Mouse (Mus musculus) MEL (cell line): ENCODE data around the gene Prrx2. TPM values are rescaled to one million over a fixed set of nuclear protein-coding genes. Genes with fewer than 3 reads are reported as not detected.

Experiments used
- DNase-seq: peaks from one replicate; pipeline ENCODE4 v3.0.0; 2011; ENCODE audit warnings: low read depth, low spot score
- H3K27ac ChIP-seq: 2 replicates; pipeline ENCODE4 v1.5.1; 2012; ENCODE audit warnings: low read depth, mild to moderate bottlenecking, control low read depth, low read length, moderate library complexity; ENCODE audit not compliant: control insufficient read depth
- H3K27me3 ChIP-seq, 2 experiments: fragments of 150-350 bp in 1 of 2; sonication (generic) in 1 of 2; 2 replicates each; pipeline ENCODE4 v1.6.1; 2012; ENCODE audit warnings: low read length in 2 of 2, mild to moderate bottlenecking in 2 of 2, improper control_type of control experiment in 1 of 2, moderate library complexity in 1 of 2; ENCODE audit not compliant: insufficient read depth in 2 of 2, control insufficient read depth in 1 of 2
- H3K36me3 ChIP-seq, 2 experiments: 2 replicates each; pipeline ENCODE4 v1.6.1; 2012 to 2014; ENCODE audit warnings: low read length in 2 of 2, improper control_type of control experiment in 1 of 2, inconsistent platforms in 1 of 2, mild to moderate bottlenecking in 1 of 2; ENCODE audit not compliant: insufficient read depth in 2 of 2, control insufficient read depth in 1 of 2
- H3K4me1 ChIP-seq, 2 experiments: fragments of 150-350 bp in 1 of 2; sonication (generic) in 1 of 2; 2 replicates each; pipeline ENCODE4 v1.6.1; 2012; ENCODE audit warnings: low read length in 2 of 2, improper control_type of control experiment in 1 of 2, mild to moderate bottlenecking in 1 of 2; ENCODE audit not compliant: insufficient read depth in 2 of 2, control insufficient read depth in 1 of 2
- H3K4me3 ChIP-seq, 2 experiments: fragments of 150-350 bp in 1 of 2; sonication (generic) in 1 of 2; 2 replicates each; pipeline ENCODE4 v1.5.1; 2012; ENCODE audit warnings: low read depth in 2 of 2, low read length in 2 of 2, mild to moderate bottlenecking in 2 of 2, moderate library complexity in 2 of 2, control low read depth in 1 of 2, improper control_type of control experiment in 1 of 2; ENCODE audit not compliant: control insufficient read depth in 1 of 2, insufficient read depth in 1 of 2
- H3K79me2 ChIP-seq: 2 replicates; pipeline ENCODE4 v1.6.1; 2012; ENCODE audit warnings: mild to moderate bottlenecking, low read length, moderate library complexity; ENCODE audit not compliant: control insufficient read depth, poor library complexity, insufficient read depth
- H3K9ac ChIP-seq: 2 replicates; pipeline ENCODE4 v1.6.1; 2012; ENCODE audit warnings: low read depth, mild to moderate bottlenecking, control low read depth, low read length, moderate library complexity; ENCODE audit not compliant: control insufficient read depth, poor library complexity, severe bottlenecking
- H3K9me3 ChIP-seq: fragments of 150-350 bp; sonication (generic); replicated peaks from 2 replicates; pipeline ENCODE4 v1.6.1; 2012; ENCODE audit warnings: mild to moderate bottlenecking, low read length, improper control_type of control experiment, moderate library complexity; ENCODE audit not compliant: insufficient read depth
- BHLHE40 ChIP-seq: IDR thresholded peaks from 2 replicates; pipeline ENCODE4 v1.6.1; 2012; ENCODE audit warnings: low read depth, mild to moderate bottlenecking, inconsistent platforms, low read length, improper control_type of control experiment, borderline replicate concordance
- CTCF ChIP-seq, 3 experiments: IDR thresholded peaks in 2 of 3; conservative IDR thresholded peaks in 1 of 3; 2 replicates each; pipeline ENCODE4 v1.5.1; 2011 to 2012; ENCODE audit warnings: low read length in 3 of 3, low read depth in 2 of 3, mild to moderate bottlenecking in 2 of 3, improper control_type of control experiment in 1 of 3, inconsistent platforms in 1 of 3, mixed read lengths in 1 of 3, moderate library complexity in 1 of 3; ENCODE audit not compliant: control insufficient read depth in 1 of 3, insufficient read depth in 1 of 3, poor library complexity in 1 of 3, severe bottlenecking in 1 of 3
- E2F4 ChIP-seq: IDR thresholded peaks from 2 replicates; pipeline ENCODE4 v1.6.1; 2011; ENCODE audit warnings: low read depth, low read length, improper control_type of control experiment, borderline replicate concordance
- ELF1 ChIP-seq: IDR thresholded peaks from 2 replicates; pipeline ENCODE4 v1.6.1; 2014; ENCODE audit warnings: low read depth, mild to moderate bottlenecking, inconsistent platforms, low read length, improper control_type of control experiment, moderate library complexity
- EP300 ChIP-seq, 2 experiments: IDR thresholded peaks; 2 replicates each; pipeline ENCODE4 v1.6.1; 2011; ENCODE audit warnings: improper control_type of control experiment in 2 of 2, low read length in 2 of 2, low read depth in 1 of 2, mild to moderate bottlenecking in 1 of 2
- GABPA ChIP-seq: IDR thresholded peaks from 2 replicates; pipeline ENCODE4 v1.6.1; 2012; ENCODE audit warnings: low read depth, mild to moderate bottlenecking, inconsistent platforms, low read length, improper control_type of control experiment, moderate library complexity
- GATA1 ChIP-seq: IDR thresholded peaks from 2 replicates; pipeline ENCODE4 v1.6.1; 2011; ENCODE audit warnings: low read depth, low read length, improper control_type of control experiment
- HCFC1 ChIP-seq: IDR thresholded peaks from 2 replicates; pipeline ENCODE4 v1.6.1; 2012; ENCODE audit warnings: low read depth, mild to moderate bottlenecking, inconsistent platforms, low read length, improper control_type of control experiment, moderate library complexity
- JUND ChIP-seq: IDR thresholded peaks from 2 replicates; pipeline ENCODE4 v1.6.1; 2011; ENCODE audit warnings: low read depth, mild to moderate bottlenecking, improper control_type of control experiment, low read length
- KAT2A ChIP-seq: conservative IDR thresholded peaks from 2 replicates; pipeline ENCODE4 v1.6.1; 2012; ENCODE audit warnings: low read depth, low read length, improper control_type of control experiment, inconsistent platforms
- MAFK ChIP-seq: IDR thresholded peaks from 2 replicates; pipeline ENCODE4 v1.6.1; 2011; ENCODE audit warnings: low read depth, mild to moderate bottlenecking, low read length, improper control_type of control experiment, borderline replicate concordance
- MAX ChIP-seq: IDR thresholded peaks from 2 replicates; pipeline ENCODE4 v1.6.1; 2011; ENCODE audit warnings: low read length, improper control_type of control experiment
- MEF2A ChIP-seq: IDR thresholded peaks from 2 replicates; pipeline ENCODE4 v1.6.1; 2014; ENCODE audit warnings: low read depth, mild to moderate bottlenecking, inconsistent platforms, low read length, improper control_type of control experiment; ENCODE audit not compliant: poor library complexity, insufficient replicate concordance, severe bottlenecking; ENCODE audit errors: extremely low read depth
- MXI1 ChIP-seq: IDR thresholded peaks from 2 replicates; pipeline ENCODE4 v1.6.1; 2011; ENCODE audit warnings: mild to moderate bottlenecking, low read depth, low read length, improper control_type of control experiment
- MYC ChIP-seq: IDR thresholded peaks from 2 replicates; pipeline ENCODE4 v1.6.1; 2011; ENCODE audit warnings: low read depth, mild to moderate bottlenecking, low read length, improper control_type of control experiment, moderate library complexity
- NRF1 ChIP-seq: IDR thresholded peaks from 2 replicates; pipeline ENCODE4 v1.6.1; 2014; ENCODE audit warnings: low read depth, mild to moderate bottlenecking, inconsistent platforms, low read length, improper control_type of control experiment, moderate library complexity; ENCODE audit not compliant: poor library complexity, insufficient read depth, severe bottlenecking
- POLR2A ChIP-seq, 2 experiments: IDR thresholded peaks; 2 replicates each; pipeline ENCODE4 v1.6.1; 2011 to 2012; ENCODE audit warnings: low read length in 2 of 2, mild to moderate bottlenecking in 2 of 2, control low read depth in 1 of 2, improper control_type of control experiment in 1 of 2, low read depth in 1 of 2, moderate library complexity in 1 of 2; ENCODE audit not compliant: control insufficient read depth in 1 of 2, insufficient read depth in 1 of 2, poor library complexity in 1 of 2
- POLR2AphosphoS2 ChIP-seq: IDR thresholded peaks from 2 replicates; pipeline ENCODE4 v1.6.1; 2011; ENCODE audit warnings: low read length, improper control_type of control experiment
- POLR2AphosphoS5 ChIP-seq: IDR thresholded peaks from 2 replicates; pipeline ENCODE4 v1.6.1; 2012; ENCODE audit warnings: low read depth, borderline replicate concordance, mild to moderate bottlenecking, inconsistent platforms, low read length, moderate library complexity, mixed read lengths
- RAD21 ChIP-seq: IDR thresholded peaks from 2 replicates; pipeline ENCODE4 v1.6.1; 2011; ENCODE audit warnings: mild to moderate bottlenecking, low read depth, low read length, improper control_type of control experiment
- RCOR1 ChIP-seq: IDR thresholded peaks from 2 replicates; pipeline ENCODE4 v1.6.1; 2012; ENCODE audit warnings: low read depth, mild to moderate bottlenecking, inconsistent platforms, low read length, improper control_type of control experiment
- SMC3 ChIP-seq: IDR thresholded peaks from 2 replicates; pipeline ENCODE4 v1.6.1; 2011; ENCODE audit warnings: low read depth, low read length, improper control_type of control experiment
- TAL1 ChIP-seq: IDR thresholded peaks from 2 replicates; pipeline ENCODE4 v1.6.1; 2012; ENCODE audit warnings: mild to moderate bottlenecking, inconsistent platforms, low read length, moderate library complexity, mixed read lengths
- TBP ChIP-seq: IDR thresholded peaks from 2 replicates; pipeline ENCODE4 v1.8.0; 2011; ENCODE audit warnings: low read depth, low read length, improper control_type of control experiment
- TCF12 ChIP-seq: IDR thresholded peaks from 2 replicates; pipeline ENCODE4 v1.6.1; 2014; ENCODE audit warnings: low read depth, mild to moderate bottlenecking, inconsistent platforms, low read length, improper control_type of control experiment, moderate library complexity
- USF1 ChIP-seq: IDR thresholded peaks from 2 replicates; pipeline ENCODE4 v1.6.1; 2014; ENCODE audit warnings: low read depth, mild to moderate bottlenecking, inconsistent platforms, low read length, improper control_type of control experiment, moderate library complexity
- USF2 ChIP-seq, 2 experiments: IDR thresholded peaks; 2 replicates each; pipeline ENCODE4 v1.6.1; 2011 to 2012; ENCODE audit warnings: improper control_type of control experiment in 2 of 2, low read length in 2 of 2, borderline replicate concordance in 1 of 2, inconsistent platforms in 1 of 2, low read depth in 1 of 2, mild to moderate bottlenecking in 1 of 2; ENCODE audit not compliant: insufficient read depth in 1 of 2
- ZMIZ1 ChIP-seq: IDR thresholded peaks from 2 replicates; pipeline ENCODE4 v1.6.1; 2012; ENCODE audit warnings: low read depth, mild to moderate bottlenecking, inconsistent platforms, low read length, improper control_type of control experiment, moderate library complexity
- ZNF384 ChIP-seq: IDR thresholded peaks from 2 replicates; pipeline ENCODE4 v1.6.1; 2012; ENCODE audit warnings: low read depth, mild to moderate bottlenecking, inconsistent platforms, low read length, improper control_type of control experiment
- polyA plus RNA-seq, 2 experiments: library from polyadenylated mRNA; stranded (reverse) in 1 of 2; unstranded in 1 of 2; fragments of >175 nt in 1 of 2; fragments of >200 nt in 1 of 2; gene quantifications; 2 replicates each; pipeline versions ENCODE4 v1.2.1 to v1.2.4; 2012; ENCODE audit warnings: low replicate concordance in 2 of 2, low read depth in 1 of 2; ENCODE audit not compliant: insufficient read length in 2 of 2, insufficient read depth in 1 of 2, missing spikeins in 1 of 2
- total RNA-seq: library from RNA; depleted of rRNA; stranded (reverse); fragments of 300-350 nt; gene quantifications from 2 replicates; pipeline ENCODE4 v1.2.3, GENCODE M21; 2012

Prrx2 gene
- total and polyA plus RNA-seq, 3 experiments = not detected

DNA sequence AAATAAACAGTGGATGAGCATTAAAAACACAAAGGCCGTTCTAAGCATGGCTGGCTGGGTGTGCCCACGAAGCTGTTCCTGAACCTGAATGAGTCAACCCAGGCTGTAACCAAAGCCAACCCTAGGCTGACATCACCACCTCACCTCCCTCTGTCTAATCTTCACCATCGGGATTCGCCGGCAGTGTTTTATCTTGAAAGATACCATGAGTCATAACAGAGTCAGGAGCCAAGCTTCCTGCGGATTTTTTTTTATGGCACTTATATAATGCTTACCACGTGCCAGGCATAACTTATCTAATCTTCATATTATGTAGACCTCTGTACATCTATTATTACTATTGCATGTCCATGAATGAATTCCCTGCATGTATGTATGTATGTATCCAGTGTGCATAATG lies 85.4 kb downstream of the Prrx2 start (continued):
- TF ChIP-seq POLR2A (IDR thresholded peaks at IDR 0.05; ENCODE audit: control insufficient read depth in 1 of 2, insufficient read depth in 1 of 2, low read depth in 1 of 2, low read length in 2 of 2, poor library complexity in 1 of 2) = no peak
- peak; percentile 14 to 60; a peak in 2 of 4 replicates for TF ChIP-seq EP300 (IDR thresholded peaks at IDR 0.05; ENCODE audit: low read depth in 1 of 2, low read length in 2 of 2)
- TF ChIP-seq MXI1 = peak; percentile 37; the same call in 1 of the 2 replicates
- TF ChIP-seq HCFC1 = no peak
- no peak for TF ChIP-seq TAL1
- no peak for TF ChIP-seq RAD21
- TF ChIP-seq TBP = 0 out of 2 replicates have a peak, but pooled peaks have one; percentile 15
- peak; percentile 81 for TF ChIP-seq ZNF384
- TF ChIP-seq ZMIZ1 = no peak
- TF ChIP-seq GATA1 = peak; percentile 78
- peak; percentile 76; the same call in 1 of the 2 replicates for TF ChIP-seq MYC
- no peak for TF ChIP-seq NRF1

GRCm38 (mm10) chr2:30923099-30923498 lies 88.3 kb downstream of the Prrx2 start:
- no peak overlapping the region for H3K27ac ChIP-seq
- H3K4me3 ChIP-seq = no peak overlapping the region
- no peaks in the 10 kb centered on the region for H3K9me3 ChIP-seq
- TF ChIP-seq POLR2AphosphoS2 (no peak), MEF2A (no peak), GABPA (no peak), MAFK (no peak), JUND (no peak), CTCF (IDR thresholded peaks at IDR 0.05 in 2 of 3, conservative IDR thresholded peaks at IDR 0.05 in 1 of 3; ENCODE audit: control insufficient read depth in 1 of 3, insufficient read depth in 1 of 3, low read depth in 2 of 3, low read length in 3 of 3, poor library complexity in 1 of 3, severe bottlenecking in 1 of 3) (no peak), USF2 (IDR thresholded peaks at IDR 0.05; ENCODE audit: borderline replicate concordance in 1 of 2, insufficient read depth in 1 of 2, low read depth in 1 of 2, low read length in 2 of 2) (no peak), POLR2AphosphoS5 (no peak), KAT2A (no peak), BHLHE40 (no peak), GATA1 (no peak), SMC3 (no peak), USF1 (no peak), E2F4 (no peak), MAX (no peak), TCF12 (no peak), EP300 (IDR thresholded peaks at IDR 0.05; ENCODE audit: low read depth in 1 of 2, low read length in 2 of 2) (no peak), ELF1 (no peak), RCOR1 (no peak)
- no peak overlapping the region for H3K9ac ChIP-seq
- peaks cover 3 to 17% of the 10 kb centered on the region in 2 experiments; a peak in 3 of 4 replicates for H3K4me1 ChIP-seq
- no peak for DNase-seq
- H3K36me3 ChIP-seq = peaks cover 0 to 12% of the 10 kb centered on the region in 2 experiments; a peak in 2 of 4 replicates
- H3K27me3 ChIP-seq = no peaks in the 10 kb centered on the region; a peak in 1 of 4 replicates
- no peaks in the 10 kb centered on the region for H3K79me2 ChIP-seq
